Mouse (Mus musculus): ENCODE measurements around the gene Akap7. TPM values are rescaled to one million over a fixed set of nuclear protein-coding genes. Genes with fewer than 3 reads are reported as not detected.
A peak's percentile ranks its signal among the peaks of the same experiment; 100 is the strongest.

Gene Akap7
- total RNA-seq, 2 experiments from 2014 or later: 18.3 to 25.6 TPM

DNA sequence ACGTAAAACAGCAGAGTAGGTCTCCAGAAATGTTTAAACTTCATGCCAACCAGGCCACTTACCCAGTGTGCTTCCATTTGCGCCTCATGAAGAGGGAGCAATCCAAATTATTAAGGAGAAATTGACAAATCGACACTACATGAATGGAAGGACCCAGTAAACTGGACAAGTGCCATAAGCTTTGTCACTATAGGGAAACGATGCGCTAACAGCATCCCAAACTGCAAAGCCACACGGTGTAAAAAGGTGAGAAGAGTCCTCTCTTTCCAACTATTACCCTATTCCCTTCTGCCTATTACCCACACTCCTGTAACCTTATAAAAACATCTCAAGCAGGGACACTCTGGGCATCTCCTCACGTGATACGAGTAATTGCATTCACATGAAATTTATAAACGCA lies 11.8 kb downstream of the Akap7 start:
- H3K27ac ChIP-seq: peak overlapping the region; percentile 85
- H3K4me3 ChIP-seq: peak overlapping the region; percentile 80
- no peak for TF ChIP-seq CTCF (IDR thresholded peaks at IDR 0.05)
- DNase-seq: no peak
- intact Hi-C loops (cut with DNase I): no loop called here

GRCm38 (mm10) chr10:25294999-25295398 lies 12.7 kb downstream of the Akap7 start:
- TF ChIP-seq CTCF (IDR thresholded peaks at IDR 0.05): no peak
- no peak for DNase-seq
- intact Hi-C loops (cut with DNase I): no loop called here
- Histone ChIP-seq H3K4me3 (no peak overlapping the region), H3K27ac (peak overlapping the region; percentile 85; the same call in 1 of the 2 replicates)

GRCm38 (mm10) chr10:25293796-25294195 lies 13.9 kb downstream of the Akap7 start:
- Histone ChIP-seq H3K4me3 (no peak overlapping the region), H3K27ac (no peak overlapping the region)
- intact Hi-C loops (cut with DNase I): no loop called here
- no peak for TF ChIP-seq CTCF (IDR thresholded peaks at IDR 0.05)
- no peak for DNase-seq

GRCm38 (mm10) chr10:25291053-25291452 lies 16.6 kb downstream of the Akap7 start:
- DNase-seq: peak; percentile 77
- intact Hi-C loops (cut with DNase I): no loop called here
- H3K4me3 ChIP-seq: no peak overlapping the region
- TF ChIP-seq CTCF (IDR thresholded peaks at IDR 0.05): no peak
- peak overlapping the region; percentile 71 for H3K27ac ChIP-seq

DNA sequence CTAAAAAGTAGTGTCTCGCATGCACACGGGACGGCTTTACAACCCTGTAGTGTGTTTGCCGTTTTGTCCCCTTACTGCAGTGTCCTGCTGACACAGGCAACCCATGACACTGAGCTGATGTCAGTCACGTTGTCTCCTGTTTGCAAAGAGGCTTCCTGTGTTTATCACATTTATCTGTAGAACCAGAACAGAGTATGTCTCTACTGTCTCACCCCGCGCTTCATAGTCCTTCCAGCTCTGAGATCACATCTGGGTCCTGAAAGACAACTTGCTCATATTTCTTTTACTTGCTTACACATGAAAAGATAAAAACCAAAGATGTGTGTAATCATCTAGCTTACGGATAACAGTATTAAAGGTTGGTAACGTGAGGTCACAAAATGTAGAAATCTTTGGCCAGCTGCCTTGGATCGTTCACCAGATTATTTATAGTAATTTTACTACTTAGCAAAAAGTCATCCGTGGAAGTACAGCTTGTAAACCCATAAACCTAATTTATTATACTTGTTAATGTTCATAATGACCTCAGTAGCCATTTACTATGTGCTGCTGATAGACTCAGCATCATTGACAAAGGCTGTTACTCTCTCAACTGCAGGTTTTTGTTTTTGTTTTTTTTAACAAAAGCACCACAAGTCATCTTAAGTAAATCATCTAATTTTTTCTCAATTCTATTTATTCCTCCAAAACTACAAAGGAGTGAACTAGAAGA lies 22.4 kb downstream of the Akap7 start:
- DNase-seq: no peak
- no peak for TF ChIP-seq CTCF (IDR thresholded peaks at IDR 0.05)

DNA sequence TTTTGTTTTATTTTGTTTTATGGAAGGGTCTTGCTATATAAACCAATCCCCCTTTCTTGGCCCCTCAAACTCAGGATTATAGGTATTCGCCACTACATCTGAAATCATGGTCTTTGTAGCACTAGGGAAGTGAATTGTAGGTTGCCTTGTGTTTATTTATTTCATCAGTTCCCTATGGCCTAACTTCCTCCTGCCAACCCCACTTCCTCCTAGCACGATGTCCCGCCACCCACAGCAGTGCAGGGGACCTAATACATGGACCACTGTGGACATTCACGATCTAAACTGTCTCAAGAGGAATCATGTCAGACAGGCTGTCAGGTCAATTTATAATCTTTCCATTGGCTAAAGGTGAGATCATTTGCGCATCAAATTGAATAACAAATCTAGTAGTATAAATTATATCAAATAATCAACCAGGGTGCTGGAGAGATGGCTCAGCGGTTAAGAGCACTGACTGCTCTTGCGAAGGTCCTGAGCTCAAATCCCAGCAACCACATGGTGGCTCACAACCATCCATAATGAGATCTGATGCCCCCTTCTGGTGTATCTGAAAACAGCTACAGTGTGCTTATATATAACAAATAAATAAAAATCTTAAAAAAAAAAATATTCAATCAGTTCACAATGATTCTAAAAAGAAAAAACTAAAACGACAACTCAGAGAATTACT lies 23.1 kb downstream of the Akap7 start:
- Histone ChIP-seq H3K4me3 (no peak overlapping the region), H3K27ac (peak overlapping the region; percentile 20; the same call in 1 of the 2 replicates)
- intact Hi-C loops (cut with DNase I): no loop called here
- no peak for DNase-seq
- TF ChIP-seq CTCF (IDR thresholded peaks at IDR 0.05): peak; percentile 26; the same call in 1 of the 2 replicates

More for the DNA sequence above, 22.4 kb downstream of the Akap7 start:
- intact Hi-C loops (cut with DNase I): no loop called here
- Histone ChIP-seq H3K27ac (peak overlapping the region; percentile 20; the same call in 1 of the 2 replicates), H3K4me3 (no peak overlapping the region)

- intact Hi-C loops (cut with DNase I): no loop called here
- Histone ChIP-seq H3K27ac (no peak overlapping the region), H3K4me3 (no peak overlapping the region)
- no peak for TF ChIP-seq CTCF (IDR thresholded peaks at IDR 0.05)
- no peak for DNase-seq
These were observed 24.3 kb downstream of the Akap7 start for GRCm38 (mm10) chr10:25283397-25283796.

DNA sequence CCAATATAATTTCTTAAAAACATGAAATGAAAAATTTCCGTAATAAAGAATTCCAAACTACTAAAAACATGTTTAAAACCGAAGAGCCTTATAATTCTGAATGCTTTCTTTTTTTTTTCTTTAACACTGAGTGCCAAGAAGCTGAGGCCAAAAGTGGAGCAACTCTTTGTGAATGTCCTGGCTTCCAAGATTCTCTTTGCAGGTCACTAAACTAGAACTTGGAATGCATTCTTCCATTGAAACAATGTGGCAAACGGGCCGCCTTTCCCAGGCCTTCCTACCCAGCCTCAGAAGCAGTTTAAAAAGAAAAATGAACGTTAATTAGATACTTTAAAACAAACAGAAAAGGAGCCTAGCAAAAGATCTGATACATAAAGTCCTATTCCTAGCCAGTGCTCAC lies 27.5 kb downstream of the Akap7 start:
- Histone ChIP-seq H3K27ac (peak overlapping the region; percentile 64), H3K4me3 (no peak overlapping the region)
- DNase-seq: no peak
- TF ChIP-seq CTCF (IDR thresholded peaks at IDR 0.05): no peak
- intact Hi-C loops (cut with DNase I): no loop called here

DNA sequence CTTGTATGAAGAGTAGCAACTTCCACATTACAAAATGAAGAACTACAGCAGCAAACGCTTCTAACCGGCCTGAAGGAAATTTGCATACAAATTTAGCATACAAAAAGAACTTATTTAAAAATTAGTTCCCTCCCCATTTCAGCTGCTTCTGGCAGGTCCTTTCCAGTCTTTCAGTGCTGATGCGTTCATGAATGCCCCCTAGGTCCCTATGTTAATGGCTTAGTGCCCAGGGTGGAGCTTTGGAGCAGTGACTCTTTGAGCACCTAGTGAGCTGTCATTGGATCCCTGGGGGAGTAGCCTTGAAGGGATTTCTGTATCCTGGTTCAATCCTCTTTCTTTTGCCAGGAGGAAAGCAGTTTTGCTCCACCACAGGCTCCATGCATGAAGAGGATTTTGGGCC lies 28.3 kb downstream of the Akap7 start:
- Histone ChIP-seq H3K4me3 (no peak overlapping the region), H3K27ac (peak overlapping the region; percentile 64)
- no peak for DNase-seq
- intact Hi-C loops (cut with DNase I): loop anchor here (10.0 kb wide), 1 partner anchor 135 kb away; no protein-coding TSS in a partner anchor
- no peak for TF ChIP-seq CTCF (IDR thresholded peaks at IDR 0.05)

- TF ChIP-seq CTCF (IDR thresholded peaks at IDR 0.05): no peak
- intact Hi-C loops (cut with DNase I): loop anchor here (10.0 kb wide), 1 partner anchor 139 kb away; no protein-coding TSS in a partner anchor
- Histone ChIP-seq H3K27ac (peak overlapping the region; percentile 66), H3K4me3 (peak overlapping the region; percentile 4)
- DNase-seq: no peak
These were observed 32.2 kb downstream of the Akap7 start for GRCm38 (mm10) chr10:25275492-25275891.

- no peak overlapping the region; the same call in 1 of the 2 replicates for H3K4me3 ChIP-seq
- H3K27ac ChIP-seq: peak overlapping the region; percentile 66
- DNase-seq: no peak
- intact Hi-C loops (cut with DNase I): loop anchor here (10.0 kb wide), 1 partner anchor 140 kb away; no protein-coding TSS in a partner anchor
- TF ChIP-seq CTCF (IDR thresholded peaks at IDR 0.05): no peak
These were observed 32.9 kb downstream of the Akap7 start for GRCm38 (mm10) chr10:25274621-25275330.

- no peak for DNase-seq
- H3K4me3 ChIP-seq: no peak overlapping the region
- intact Hi-C loops (cut with DNase I): loop anchor here (10.0 kb wide), 1 partner anchor 141 kb away; no protein-coding TSS in a partner anchor
- TF ChIP-seq CTCF (IDR thresholded peaks at IDR 0.05): no peak
- peak overlapping the region; percentile 8; the same call in 1 of the 2 replicates for H3K27ac ChIP-seq
These were observed 33.9 kb downstream of the Akap7 start for GRCm38 (mm10) chr10:25273731-25274130.
